Mouse (Mus musculus): Measurements from ENCODE around the gene Srgap2.

DNA sequence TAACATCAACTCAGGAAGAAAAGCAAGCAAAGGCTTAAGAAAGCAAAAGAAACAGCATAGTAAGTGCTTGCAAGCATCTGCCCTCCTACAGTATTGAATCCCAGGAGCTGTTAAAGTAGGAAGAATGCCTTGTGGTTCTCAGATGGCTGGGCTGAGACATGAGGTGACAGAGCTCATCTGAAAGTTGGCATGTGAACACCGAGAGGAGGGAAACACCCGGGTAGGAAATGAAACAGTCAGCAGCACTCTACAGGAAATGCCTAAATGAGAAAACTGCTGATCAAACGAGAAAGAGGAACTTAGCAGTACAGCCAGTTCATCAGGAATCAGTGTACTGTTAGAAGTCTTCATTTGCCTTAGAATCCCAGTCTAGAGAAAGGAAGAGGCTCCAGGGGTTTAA lies 142.7 kb downstream of the Srgap2 start:
- TF ChIP-seq CTCF (IDR thresholded peaks at IDR 0.05; ENCODE audit: low read depth, low read length) = no peak
- no peak for TF ChIP-seq POLR2A (IDR thresholded peaks at IDR 0.05; ENCODE audit: borderline replicate concordance, low read depth, low read length)

Measured in bone marrow macrophage, adult 2 months (primary cell).